Mouse (Mus musculus) gonadal fat pad, adult 2 months (tissue): ENCODE data around the gene Gm20806. TPM values are rescaled to one million over a fixed set of nuclear protein-coding genes. Genes with fewer than 3 reads are reported as not detected.
"Not testable (repeated sequence)": the region's sequence is repeated elsewhere in the genome, so short reads cannot be mapped to it uniquely, and the experiment has no call there.

ENCODE experiments used
- DNase-seq: peaks from one replicate; pipeline ENCODE4 v3.0.0-alpha.2; 2012; ENCODE audit warnings: low read depth
- polyA plus RNA-seq: library from polyadenylated mRNA; depleted of rRNA; stranded (reverse); fragments of >200 nt; gene quantifications from 2 replicates; pipeline ENCODE4 v1.2.3, GENCODE M21; 2012; rRNA removed

Gene Gm20806
- polyA plus RNA-seq, result not detected in 2 replicates

DNA sequence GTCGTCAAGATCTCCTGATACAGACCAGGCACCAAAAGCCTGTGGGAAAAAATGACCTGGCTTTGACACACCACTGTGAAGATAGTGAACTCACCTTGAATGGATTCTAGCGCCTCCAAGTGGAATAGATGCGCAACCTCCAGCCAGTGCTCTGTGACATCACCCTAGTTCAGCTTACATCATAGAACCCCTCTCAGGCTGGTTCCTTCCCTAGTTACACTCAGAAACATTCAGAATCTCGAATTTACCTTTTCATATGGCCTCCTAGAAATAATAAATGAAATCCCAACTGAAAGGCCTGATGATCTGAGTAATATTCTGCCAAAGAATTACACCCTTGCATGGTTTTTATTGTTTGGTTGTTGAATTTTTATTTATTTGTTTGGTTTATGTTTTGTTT, at the start of gene Gm20806:
Gm20806 (minus strand) TSS at position 101 of the 400 bp plus-strand sequence.
- DNase-seq, result not testable (repeated sequence)
